Mouse (Mus musculus) liver, embryonic 12.5 days (tissue): ENCODE data around the gene Cd69. TPM values are rescaled to one million over a fixed set of nuclear protein-coding genes. Genes with fewer than 3 reads are reported as not detected.
A peak's percentile ranks its signal among the peaks of the same experiment; 100 is the strongest.

Experiments used
- ATAC-seq: fragments of 200-750 bp; cut with Nextera tagmentation; 2 replicates; pipeline ENCODE4 v1.8.0; 2017; ENCODE audit warnings: moderate number of reproducible peaks, mild to moderate bottlenecking, moderate library complexity
- H3K27ac ChIP-seq: fragments of 300-500 bp; sonication (generic); 2 replicates; pipeline ENCODE4 v1.5.1; 2016; ENCODE audit warnings: mild to moderate bottlenecking
- H3K27me3 ChIP-seq: fragments of 300-500 bp; sonication (generic); replicated peaks from 2 replicates; pipeline ENCODE4 v1.6.1; 2016; ENCODE audit warnings: mild to moderate bottlenecking, moderate library complexity
- H3K36me3 ChIP-seq: fragments of 300-500 bp; sonication (generic); 2 replicates; pipeline ENCODE4 v1.6.1; 2016; ENCODE audit warnings: mild to moderate bottlenecking, moderate library complexity
- H3K4me1 ChIP-seq: fragments of 300-500 bp; sonication (generic); 2 replicates; pipeline ENCODE4 v1.6.1; 2016
- H3K4me2 ChIP-seq: fragments of 300-500 bp; sonication (generic); 2 replicates; pipeline ENCODE4 v1.6.1; 2016; ENCODE audit warnings: mild to moderate bottlenecking, moderate library complexity
- H3K4me3 ChIP-seq: fragments of 300-500 bp; sonication (generic); 2 replicates; pipeline ENCODE4 v1.5.1; 2016; ENCODE audit warnings: mild to moderate bottlenecking, moderate library complexity
- H3K9ac ChIP-seq: fragments of 300-500 bp; sonication (generic); 2 replicates; pipeline ENCODE4 v1.6.1; 2016; ENCODE audit warnings: mild to moderate bottlenecking, moderate library complexity
- H3K9me3 ChIP-seq: fragments of 300-500 bp; sonication (generic); replicated peaks from 2 replicates; pipeline ENCODE4 v1.6.1; 2016; ENCODE audit warnings: mild to moderate bottlenecking, moderate library complexity
- WGBS: fragments of 180-500 bp; shearing (Covaris S2); methylation state at CpG from one replicate; pipeline ENCODE4 v1.1.7; 2016; ENCODE audit not compliant: insufficient replicate concordance; 5-methylcytosine and 5-hydroxymethylcytosine counted together
- polyA plus RNA-seq: library from polyadenylated mRNA; unstranded; fragments of >200 nt; fragmentation: Nextera tagmentation; extraction: Ambion mirVana; gene quantifications from 2 replicates; pipeline ENCODE4 v1.2.1, GENCODE M21; 2016

Gene Cd69
- polyA plus RNA-seq, 1 experiment from 2014 or later, result 1.3 TPM

DNA sequence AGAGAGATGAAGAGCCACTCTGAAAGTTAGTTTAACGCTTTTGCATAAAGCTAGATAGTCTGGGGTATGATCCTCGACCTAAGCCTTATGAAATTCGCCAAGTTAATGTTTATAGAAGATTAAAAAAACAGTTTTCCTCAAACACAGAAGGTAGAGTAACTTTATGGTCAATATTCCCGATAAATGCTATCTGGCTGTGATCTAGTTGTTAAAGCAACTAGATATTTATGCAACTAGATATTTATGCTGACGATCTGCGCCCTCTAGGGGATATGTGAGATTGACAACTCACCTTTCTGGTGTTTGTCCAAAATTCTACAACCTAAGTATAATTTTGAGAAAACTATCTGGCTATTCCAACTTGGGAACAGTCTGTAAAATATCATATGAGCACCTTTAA, 33.3 kb downstream of the Cd69 start:
- no peaks in the 10 kb centered on the region for H3K27me3 ChIP-seq
- no peak overlapping the region for H3K4me3 ChIP-seq
- no peak overlapping the region for H3K27ac ChIP-seq
- no peak overlapping the region for H3K4me2 ChIP-seq
- H3K4me1 ChIP-seq, result peaks cover 9% of the 10 kb centered on the region
- no peaks in the 10 kb centered on the region for H3K9me3 ChIP-seq
- ATAC-seq, result no peak
- WGBS, result 52% methylated on average over 6 of the region's 6 CpGs
- H3K36me3 ChIP-seq, result no peaks in the 10 kb centered on the region
- no peak overlapping the region for H3K9ac ChIP-seq

DNA sequence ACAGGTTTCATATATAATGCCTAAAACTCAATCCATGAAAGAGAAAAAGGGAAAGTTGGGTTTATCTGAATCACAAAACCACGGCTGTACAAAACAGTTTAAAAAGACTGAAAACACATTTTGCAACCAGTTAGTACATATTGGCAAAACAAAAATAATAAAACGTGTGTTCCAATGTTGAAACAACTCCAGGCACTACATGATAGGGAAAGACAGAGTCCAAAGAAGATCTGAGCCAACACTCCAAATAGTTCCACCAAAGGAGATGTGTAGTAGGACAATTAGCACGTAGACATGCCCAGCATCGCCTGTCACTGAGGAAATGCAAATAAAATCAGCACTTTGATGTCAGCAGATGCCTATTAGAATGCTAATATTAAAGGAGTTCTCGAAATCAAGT, 33.8 kb downstream of the Cd69 start:
- no peak for ATAC-seq
- H3K9ac ChIP-seq, result no peak overlapping the region
- 48% methylated on average over 5 of the region's 5 CpGs for WGBS

DNA sequence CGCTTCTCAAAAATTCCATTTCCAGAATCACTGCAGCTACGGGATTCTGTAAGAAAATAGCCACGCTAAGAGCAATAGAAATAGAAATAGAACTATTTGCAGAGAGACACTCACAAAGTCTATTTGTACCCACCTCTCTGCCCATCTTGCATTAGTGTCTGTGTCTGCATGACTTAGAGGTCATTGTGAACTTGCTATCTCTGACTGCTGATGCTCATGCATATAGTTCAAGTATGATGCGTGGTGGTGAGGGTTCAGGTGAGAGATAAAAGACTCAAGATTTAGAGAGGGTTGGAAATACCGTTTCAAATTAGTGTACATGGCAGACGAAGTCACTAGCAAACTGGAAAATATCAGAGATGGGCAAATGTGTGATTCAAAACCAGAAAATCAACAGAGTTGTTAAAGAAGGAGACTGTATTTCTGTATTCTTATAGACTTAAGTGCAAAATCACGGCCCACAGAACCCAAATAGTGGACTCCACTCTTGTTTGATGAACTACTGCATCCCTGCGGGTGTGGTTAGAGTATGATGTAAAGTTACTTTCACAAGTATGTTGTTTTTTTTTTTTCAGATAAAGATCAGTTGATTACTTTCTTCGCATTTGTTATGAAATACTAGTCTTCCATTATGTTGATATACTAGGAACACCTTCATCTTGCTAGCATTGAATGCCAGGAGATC, 35.5 kb downstream of the Cd69 start:
- Histone ChIP-seq H3K4me2 (no peak overlapping the region), H3K4me1 (peaks cover 29% of the 10 kb centered on the region), H3K27me3 (no peaks in the 10 kb centered on the region), H3K27ac (no peak overlapping the region), H3K4me3 (no peak overlapping the region), H3K9me3 (no peaks in the 10 kb centered on the region), H3K9ac (no peak overlapping the region), H3K36me3 (no peaks in the 10 kb centered on the region)
- no peak for ATAC-seq
- WGBS, result 74% methylated on average over 9 of the region's 9 CpGs

More for the DNA sequence above, 33.8 kb downstream of the Cd69 start:
- Histone ChIP-seq H3K27me3 (no peaks in the 10 kb centered on the region), H3K4me3 (no peak overlapping the region), H3K4me1 (peaks cover 13% of the 10 kb centered on the region), H3K4me2 (no peak overlapping the region), H3K9me3 (no peaks in the 10 kb centered on the region), H3K27ac (no peak overlapping the region), H3K36me3 (no peaks in the 10 kb centered on the region)

DNA sequence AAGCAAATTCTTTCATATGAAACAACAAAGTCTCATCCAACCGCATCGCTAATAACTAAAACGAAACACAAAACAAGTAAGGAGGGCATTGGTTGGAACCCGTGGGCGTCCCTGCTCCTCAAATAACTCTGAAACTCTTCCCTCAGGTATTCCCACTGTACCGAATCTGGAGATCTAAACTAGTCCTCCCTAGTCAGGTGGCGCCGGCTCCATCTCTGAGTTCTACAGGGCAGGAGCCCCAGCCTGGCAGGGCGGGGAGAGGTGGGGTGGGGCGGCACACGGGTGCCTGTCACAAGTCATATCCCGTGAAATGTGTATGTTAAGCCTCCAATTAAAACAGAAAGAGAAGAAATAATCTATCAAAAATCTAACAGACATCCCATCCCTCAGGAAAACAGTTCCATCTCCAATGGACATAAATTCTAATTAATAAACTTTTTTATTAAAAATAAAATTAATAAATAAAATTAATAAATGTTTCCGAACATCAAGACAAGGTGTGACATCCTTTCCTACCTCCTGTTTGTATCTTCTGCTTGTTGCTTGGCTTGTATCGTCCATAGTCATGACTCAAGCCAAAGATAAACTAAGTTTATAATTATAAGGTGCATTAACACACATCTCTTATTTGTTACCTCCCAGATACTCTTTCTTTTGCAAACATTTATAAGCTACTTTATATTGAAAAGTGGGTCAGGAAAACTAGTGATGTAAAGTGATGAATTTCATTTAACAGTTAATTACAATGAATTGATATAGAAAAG, 36.8 kb downstream of the Cd69 start:
- H3K4me3 ChIP-seq, result peak overlapping the region; percentile 65
- peak overlapping the region; percentile 65 for H3K9ac ChIP-seq
- peaks cover 42% of the 10 kb centered on the region for H3K4me1 ChIP-seq
- peak overlapping the region; percentile 75 for H3K4me2 ChIP-seq
- peak overlapping the region; percentile 72; the same call in 1 of the 2 replicates for H3K27ac ChIP-seq
- peak; percentile 87 for ATAC-seq
- no peaks in the 10 kb centered on the region for H3K9me3 ChIP-seq
- H3K27me3 ChIP-seq, result no peaks in the 10 kb centered on the region
- H3K36me3 ChIP-seq, result no peaks in the 10 kb centered on the region
- WGBS, result 7% methylated on average over 14 of the region's 14 CpGs

DNA sequence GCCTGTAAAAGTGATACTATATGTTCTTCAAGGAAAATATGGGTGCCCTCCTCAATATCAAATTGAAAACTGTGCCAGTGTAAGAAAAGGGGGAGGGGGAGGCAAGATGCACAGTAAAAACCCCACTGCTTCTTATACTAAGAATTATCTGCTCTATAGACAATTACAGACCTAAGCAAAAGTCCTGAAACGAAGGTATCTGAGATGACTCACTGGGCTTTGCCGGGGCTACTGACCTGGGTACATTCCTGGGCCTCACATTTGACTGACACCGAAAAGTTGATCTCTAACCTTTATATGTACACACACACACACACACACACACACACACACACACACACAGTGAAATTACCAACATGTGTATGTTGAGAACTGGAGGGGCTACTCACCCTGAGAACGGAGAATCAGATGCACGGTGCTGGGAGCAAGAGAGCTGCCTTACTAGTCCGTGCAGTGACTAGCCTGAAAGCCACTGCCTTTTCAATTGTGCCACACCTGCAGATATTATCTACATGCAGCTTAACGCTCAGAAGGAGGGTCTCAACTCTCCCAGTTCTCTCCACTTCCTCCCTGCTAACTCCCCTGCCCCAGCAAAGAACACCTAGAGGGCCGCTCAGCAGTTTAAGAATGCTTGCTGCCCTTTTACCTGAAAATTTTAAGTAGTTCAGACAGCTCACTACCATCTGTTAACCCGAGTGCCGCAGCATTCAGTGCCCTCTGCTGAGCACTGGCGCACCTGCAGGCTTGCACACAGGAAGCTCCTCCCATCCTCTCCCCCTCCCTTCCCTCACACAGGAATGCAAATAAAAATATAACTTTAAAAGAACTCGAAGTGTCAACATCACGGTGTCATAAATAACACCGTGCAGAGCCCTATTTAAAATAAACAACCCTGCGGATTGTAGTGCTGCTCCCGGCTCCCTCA, 37.6 kb downstream of the Cd69 start:
- H3K36me3 ChIP-seq, result no peaks in the 10 kb centered on the region
- 9% methylated on average over 16 of the region's 16 CpGs for WGBS
- peaks cover 50% of the 10 kb centered on the region for H3K4me1 ChIP-seq
- peak; percentile 89 for ATAC-seq
- H3K27ac ChIP-seq, result peak overlapping the region; percentile 72
- peak overlapping the region; percentile 65 for H3K9ac ChIP-seq
- no peaks in the 10 kb centered on the region for H3K9me3 ChIP-seq
- no peaks in the 10 kb centered on the region for H3K27me3 ChIP-seq
- peak overlapping the region; percentile 65 for H3K4me3 ChIP-seq
- peak overlapping the region; percentile 75 for H3K4me2 ChIP-seq

DNA sequence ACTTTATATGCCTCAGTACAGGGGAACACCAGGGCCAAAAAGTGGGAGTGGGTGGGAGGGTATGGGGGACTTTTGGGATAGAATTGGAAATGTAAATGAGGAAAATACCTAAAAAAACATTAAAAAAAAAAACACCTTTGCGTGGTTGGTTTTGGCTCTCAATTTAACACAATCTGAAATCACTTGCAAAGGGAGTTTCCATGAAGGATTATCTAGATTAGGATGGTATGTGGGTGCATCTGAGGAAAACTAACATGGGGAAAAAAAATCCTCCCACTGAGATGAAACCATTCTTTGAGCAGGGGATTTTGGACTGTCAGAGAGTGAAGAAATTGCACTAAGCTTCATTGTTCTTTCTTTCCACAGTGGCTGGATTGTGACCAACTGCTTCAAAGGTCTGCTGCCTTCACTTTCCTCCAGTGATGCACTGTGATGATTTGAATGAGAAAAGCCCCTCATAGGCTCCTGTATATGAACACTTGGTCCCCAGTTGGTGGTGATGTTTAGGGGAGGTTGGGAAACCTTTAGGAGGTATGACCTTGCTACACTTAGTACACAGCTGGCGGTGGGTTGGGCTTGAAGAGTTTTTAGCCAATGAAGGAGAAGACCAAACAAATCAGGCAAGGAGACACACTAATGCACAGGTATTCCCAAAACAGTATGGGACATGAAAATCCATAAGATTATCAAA, 38.4 kb downstream of the Cd69 start:
- Histone ChIP-seq H3K27ac (peak overlapping the region; percentile 72), H3K9ac (peak overlapping the region; percentile 65; the same call in 1 of the 2 replicates), H3K36me3 (no peaks in the 10 kb centered on the region), H3K4me2 (peak overlapping the region; percentile 75), H3K4me3 (peak overlapping the region; percentile 65; the same call in 1 of the 2 replicates), H3K27me3 (no peaks in the 10 kb centered on the region), H3K4me1 (peaks cover 58% of the 10 kb centered on the region), H3K9me3 (no peaks in the 10 kb centered on the region)
- 78% methylated on average over 2 of the region's 2 CpGs for WGBS
- ATAC-seq, result no peak

DNA sequence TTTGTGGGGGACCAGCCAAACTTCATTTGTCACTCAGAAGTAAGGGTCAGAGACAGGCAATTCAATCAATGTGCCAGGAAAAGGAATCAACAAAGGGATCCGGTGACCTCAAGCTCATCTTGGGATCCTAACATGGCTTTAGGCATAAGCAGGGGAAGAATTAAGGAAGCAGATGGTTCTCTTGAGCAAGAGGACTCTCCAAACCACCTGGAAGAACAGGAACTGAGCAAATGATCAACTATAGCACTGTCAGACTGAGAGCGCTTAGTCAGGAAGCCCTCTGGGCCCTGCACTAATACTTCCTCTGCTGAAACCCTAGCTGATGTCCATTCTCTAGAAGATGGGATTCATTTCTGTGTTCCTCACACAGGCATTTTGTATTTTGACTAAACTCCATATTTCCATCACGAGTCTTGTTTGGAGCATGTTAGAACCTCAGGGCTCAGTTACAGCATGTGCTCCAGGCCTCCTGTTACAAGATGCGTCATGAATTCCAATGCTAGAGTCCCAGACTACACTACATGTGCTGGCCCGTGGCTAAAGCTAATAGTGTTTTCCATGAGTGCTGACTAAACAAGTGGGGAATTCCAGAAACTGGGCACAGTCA, 39.3 kb downstream of the Cd69 start:
- Histone ChIP-seq H3K27me3 (no peaks in the 10 kb centered on the region), H3K27ac (peak overlapping the region; percentile 85), H3K4me2 (peak overlapping the region; percentile 48), H3K9me3 (no peaks in the 10 kb centered on the region), H3K4me1 (peaks cover 67% of the 10 kb centered on the region), H3K36me3 (no peaks in the 10 kb centered on the region), H3K4me3 (no peak overlapping the region), H3K9ac (no peak overlapping the region)
- 61% methylated on average over 5 of the region's 5 CpGs for WGBS
- no peak for ATAC-seq

DNA sequence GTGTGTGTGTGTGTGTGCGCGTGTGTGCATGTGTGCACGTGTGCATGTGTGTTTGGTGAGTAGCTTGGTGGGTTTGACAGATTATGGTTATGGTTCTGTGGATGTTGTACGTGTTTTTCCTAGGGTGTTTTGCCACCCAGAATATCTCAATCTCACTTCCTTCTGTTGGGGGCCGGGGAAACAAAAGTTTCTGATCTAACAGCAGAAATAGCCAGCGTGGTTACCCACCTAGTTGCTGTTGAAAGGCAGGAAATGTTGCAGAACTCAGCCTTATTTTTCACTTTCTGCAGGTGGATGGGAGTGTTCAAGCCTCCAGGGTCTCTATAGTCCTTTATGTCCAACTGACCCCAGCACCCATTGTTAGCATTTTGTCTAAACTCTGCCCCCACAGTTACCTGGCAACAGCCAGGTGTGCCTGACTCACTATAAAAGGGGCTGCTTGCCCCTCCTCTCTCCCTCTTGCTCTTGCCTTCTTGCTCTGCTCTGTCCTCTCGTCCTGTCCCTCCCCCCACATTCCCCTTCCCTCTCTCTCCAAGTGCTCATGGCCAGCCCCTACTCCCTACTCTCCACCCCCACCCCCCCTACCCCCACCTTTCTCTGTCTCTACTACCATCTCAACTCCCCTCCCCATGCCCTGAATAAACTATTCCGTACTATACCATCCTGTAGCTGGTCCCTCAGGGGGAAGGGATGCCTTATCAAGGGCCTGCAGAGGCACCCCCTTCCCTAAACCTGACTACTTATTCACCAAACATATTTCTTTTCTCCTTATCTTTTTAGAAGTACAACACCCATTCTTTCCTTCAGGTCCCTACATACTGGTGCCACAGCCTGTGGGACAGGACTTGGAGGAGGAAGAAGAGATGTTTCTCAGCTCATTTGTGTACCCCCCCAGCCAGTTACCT, 40.5 kb downstream of the Cd69 start:
- no peaks in the 10 kb centered on the region for H3K27me3 ChIP-seq
- H3K4me1 ChIP-seq, result peaks cover 79% of the 10 kb centered on the region

DNA sequence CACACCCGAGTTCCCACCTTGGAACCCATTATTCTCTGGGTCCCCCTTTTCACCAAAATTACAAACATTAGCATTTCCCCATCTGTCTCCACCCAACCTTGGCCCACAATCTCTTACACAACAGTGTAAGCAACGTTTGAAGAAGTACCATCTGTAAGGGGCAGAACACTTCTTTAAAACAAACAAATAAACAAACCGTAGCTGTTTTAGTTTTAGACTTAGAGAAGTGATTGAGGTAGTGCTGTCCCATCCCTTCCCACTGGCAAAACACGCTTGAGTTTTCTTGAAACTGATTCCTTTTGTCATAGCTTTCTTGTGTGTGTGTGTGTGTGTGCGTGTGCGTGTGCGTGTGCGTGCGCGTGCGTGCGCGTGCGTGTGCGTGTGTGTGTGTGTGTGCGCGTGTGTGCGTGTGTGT, 41.3 kb downstream of the Cd69 start:
- Histone ChIP-seq H3K27me3 (no peaks in the 10 kb centered on the region), H3K36me3 (no peaks in the 10 kb centered on the region), H3K4me1 (peaks cover 87% of the 10 kb centered on the region), H3K9me3 (no peaks in the 10 kb centered on the region), H3K4me3 (no peak overlapping the region), H3K4me2 (peak overlapping the region; percentile 48), H3K27ac (peak overlapping the region; percentile 85), H3K9ac (no peak overlapping the region)
- ATAC-seq, result no peak
- 74% methylated on average over 18 of the region's 18 CpGs for WGBS

More for the DNA sequence above, 40.5 kb downstream of the Cd69 start:
- peak; percentile 73 for ATAC-seq
- H3K4me2 ChIP-seq, result peak overlapping the region; percentile 48
- no peak overlapping the region for H3K4me3 ChIP-seq
- H3K27ac ChIP-seq, result peak overlapping the region; percentile 85
- WGBS, result 32% methylated on average over 8 of the region's 8 CpGs
- H3K9me3 ChIP-seq, result no peaks in the 10 kb centered on the region
- H3K9ac ChIP-seq, result peak overlapping the region; percentile 35; the same call in 1 of the 2 replicates
- H3K36me3 ChIP-seq, result no peaks in the 10 kb centered on the region

DNA sequence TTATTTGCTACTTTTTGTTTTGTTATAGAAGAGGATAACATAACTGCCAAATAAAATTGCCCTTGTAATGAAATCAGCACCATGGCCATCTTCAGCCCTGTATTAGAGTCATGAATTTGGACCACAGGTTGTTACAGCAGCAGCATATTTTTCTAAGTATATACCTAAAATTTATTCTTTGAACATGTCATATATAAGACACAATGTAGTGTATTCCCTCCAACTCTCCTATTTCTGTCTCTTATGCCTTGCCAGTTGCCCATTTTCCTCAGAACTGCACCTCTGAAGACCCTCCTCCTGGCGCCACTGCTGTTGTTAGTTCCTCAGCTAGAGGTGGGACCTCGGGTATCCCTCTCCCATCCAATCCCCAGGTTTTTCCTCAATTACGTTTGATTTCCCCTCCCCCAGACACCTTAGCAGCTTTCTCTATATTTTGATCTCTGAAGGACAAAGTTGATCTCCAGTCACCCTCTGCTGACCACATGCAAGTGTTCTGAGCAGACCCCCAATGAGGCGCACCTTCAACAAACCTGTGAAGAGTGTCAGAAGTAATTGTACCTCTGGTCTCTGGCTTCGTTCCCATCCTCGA, 41.8 kb downstream of the Cd69 start:
- no peaks in the 10 kb centered on the region for H3K27me3 ChIP-seq
- ATAC-seq, result no peak
- H3K36me3 ChIP-seq, result no peaks in the 10 kb centered on the region
- peak overlapping the region; percentile 85 for H3K27ac ChIP-seq
- H3K9ac ChIP-seq, result no peak overlapping the region
- H3K9me3 ChIP-seq, result no peaks in the 10 kb centered on the region
- peaks cover 91% of the 10 kb centered on the region for H3K4me1 ChIP-seq
- H3K4me3 ChIP-seq, result no peak overlapping the region
- H3K4me2 ChIP-seq, result 0 out of 2 replicates have a peak overlapping the region, but pooled peaks have one; percentile 1
- WGBS, result 58% methylated on average over 6 of the region's 6 CpGs
